In the genomic region with DNA sequence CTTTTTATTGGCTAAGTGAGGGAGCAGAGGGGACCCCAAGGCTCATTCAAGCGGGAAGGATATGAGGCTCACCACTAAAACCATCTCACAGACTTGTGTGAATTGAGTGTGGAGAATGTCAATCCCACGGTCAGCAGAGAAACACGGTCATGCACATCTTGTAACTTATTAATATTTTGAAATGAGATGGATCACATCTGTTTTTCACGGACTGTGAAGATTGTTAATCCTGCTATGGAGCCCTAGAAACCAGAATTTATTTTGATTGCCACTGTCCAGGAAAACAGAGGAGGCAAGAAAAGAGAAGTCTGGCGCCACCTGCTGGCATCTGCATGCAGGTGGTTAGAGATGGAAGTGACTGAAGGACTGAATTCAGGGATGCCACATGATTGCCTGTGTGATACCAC, we compare ENCODE assay signal across 10 mouse cellular contexts. TPM values are rescaled to one million over a fixed set of nuclear protein-coding genes. Genes with fewer than 3 reads are reported as not detected.
DNase-seq lines count a peak whose midpoint lies in the region; ATAC-seq and TF ChIP-seq lines count a peak whose summit lies in the region.
"Had no signal": no experiment of that assay in that cellular context is flagged by ENCODE, and none has a peak within 500 bp of the region (broad histone marks: within the 10 kb centered on the region; RNA-seq: fewer than 3 reads in every experiment).

No protein-coding gene starts in this region.

- no peak overlapping the region for H3K4me2 ChIP-seq in kidney, embryonic 14.5 days (replicated peaks; ENCODE audit: low read depth, low read length)
- H3K4me2 ChIP-seq in limb, embryonic 13.5 days (replicated peaks): no peak overlapping the region
- no peak overlapping the region for H3K4me2 ChIP-seq in neural tube, embryonic 12.5 days (replicated peaks)
- H3K4me2 ChIP-seq: stomach, embryonic 15.5 days had no signal

- H3K36me3 ChIP-seq in kidney, embryonic 14.5 days (ENCODE audit: control insufficient read depth, insufficient read depth, low read length): no peaks in the 10 kb centered on the region
- no peaks in the 10 kb centered on the region for H3K36me3 ChIP-seq in limb, embryonic 13.5 days
- H3K36me3 ChIP-seq in neural tube, embryonic 12.5 days: no peaks in the 10 kb centered on the region
- no peaks in the 10 kb centered on the region for H3K36me3 ChIP-seq in thymus, adult 2 months (ENCODE audit: control insufficient read depth, insufficient read depth, low read length)
- H3K36me3 ChIP-seq: stomach, embryonic 15.5 days had no signal

- no peak overlapping the region for H3K27ac ChIP-seq in kidney, embryonic 14.5 days (ENCODE audit: low read depth, low read length)
- no peak overlapping the region for H3K27ac ChIP-seq in limb, embryonic 13.5 days
- H3K27ac ChIP-seq in neural tube, embryonic 12.5 days: no peak overlapping the region
- no peak overlapping the region for H3K27ac ChIP-seq in thymus, adult 2 months (ENCODE audit: control insufficient read depth, insufficient read depth, low read length)
- H3K27ac ChIP-seq: stomach, embryonic 15.5 days had no signal

- 21% methylated on average over 5 of the region's 5 CpGs for whole genome bisulfite sequencing in kidney, embryonic 14.5 days
- 39% methylated on average over 5 of the region's 5 CpGs for WGBS in limb, embryonic 13.5 days
- 37% methylated on average over 5 of the region's 5 CpGs for WGBS in neural tube, embryonic 12.5 days
- 33% methylated on average over 5 of the region's 5 CpGs for WGBS in thymus, adult 2 months

- no peak for TF ChIP-seq CTCF in thymus, adult 2 months (IDR thresholded peaks at IDR 0.05; ENCODE audit: borderline replicate concordance, control insufficient read depth, extremely low read depth, insufficient read depth, low read length, poor library complexity)

- no peak overlapping the region for H3K4me3 ChIP-seq in kidney, embryonic 14.5 days (ENCODE audit: low read length)
- H3K4me3 ChIP-seq in limb, embryonic 13.5 days: no peak overlapping the region
- H3K4me3 ChIP-seq in neural tube, embryonic 12.5 days: no peak overlapping the region
- no peak overlapping the region for H3K4me3 ChIP-seq in thymus, adult 2 months (ENCODE audit: control insufficient read depth, insufficient read depth, low read length)
- H3K4me3 ChIP-seq: erythroblast, embryonic 14.5 days; stomach, embryonic 15.5 days had no signal

- peak; percentile 71 for DNase-seq in A20 (ENCODE audit: low read depth, low spot score)
- DNase-seq in adrenal gland, adult (ENCODE audit: inconsistent age in 2 of 2, low spot score in 1 of 2): peak; percentile 54 to 83
- DNase-seq in gastrocnemius, adult 8-10 months (ENCODE audit: low spot score in 2 of 2): peak; percentile 8 to 15
- peak; percentile 14 for DNase-seq in thymus, adult 2 months

- no peaks in the 10 kb centered on the region for H3K9me3 ChIP-seq in kidney, embryonic 14.5 days (ENCODE audit: control insufficient read depth, low read length)
- H3K9me3 ChIP-seq in limb, embryonic 13.5 days: no peaks in the 10 kb centered on the region
- no peaks in the 10 kb centered on the region for H3K9me3 ChIP-seq in neural tube, embryonic 12.5 days
- H3K9me3 ChIP-seq: stomach, embryonic 15.5 days had no signal

- no peak overlapping the region for H3K9ac ChIP-seq in kidney, embryonic 14.5 days (ENCODE audit: low read depth, low read length)
- H3K9ac ChIP-seq in limb, embryonic 13.5 days: no peak overlapping the region
- H3K9ac ChIP-seq in neural tube, embryonic 12.5 days: no peak overlapping the region
- H3K9ac ChIP-seq: stomach, embryonic 15.5 days had no signal

- peak; percentile 89 for ATAC-seq in common myeloid progenitor, adult 5-6 weeks (replicated peaks; ENCODE audit: low read depth, poor library complexity, severe bottlenecking)
- ATAC-seq in kidney, embryonic 14.5 days (ENCODE audit: low FRiP score, low TSS enrichment): peak; percentile 89
- ATAC-seq in limb, embryonic 13.5 days (ENCODE audit: low FRiP score, low read depth): 0 out of 2 replicates have a peak, but pooled peaks have one; percentile 42
- ATAC-seq in neural tube, embryonic 12.5 days (ENCODE audit: low FRiP score, low read depth): peak; percentile 83

- H3K27me3 ChIP-seq in kidney, embryonic 14.5 days (ENCODE audit: control insufficient read depth, insufficient read depth, low read length): no peaks in the 10 kb centered on the region
- no peaks in the 10 kb centered on the region for H3K27me3 ChIP-seq in limb, embryonic 13.5 days
- no peaks in the 10 kb centered on the region for H3K27me3 ChIP-seq in neural tube, embryonic 12.5 days (replicated peaks)
- H3K27me3 ChIP-seq in thymus, adult 2 months (ENCODE audit: control insufficient read depth, insufficient read depth, low read length): no peaks in the 10 kb centered on the region
- H3K27me3 ChIP-seq: stomach, embryonic 15.5 days had no signal

- no peak for TF ChIP-seq POLR2A in thymus, adult 2 months (IDR thresholded peaks at IDR 0.05; ENCODE audit: control insufficient read depth, extremely low read depth, insufficient read depth, low read length, poor library complexity)

- no peaks in the 10 kb centered on the region for H3K4me1 ChIP-seq in kidney, embryonic 14.5 days (ENCODE audit: control insufficient read depth, insufficient read depth, low read length)
- H3K4me1 ChIP-seq in limb, embryonic 13.5 days: no peaks in the 10 kb centered on the region
- H3K4me1 ChIP-seq in neural tube, embryonic 12.5 days: no peaks in the 10 kb centered on the region
- H3K4me1 ChIP-seq in thymus, adult 2 months (replicated peaks; ENCODE audit: control insufficient read depth, insufficient read depth, low read length): no peaks in the 10 kb centered on the region
- H3K4me1 ChIP-seq: stomach, embryonic 15.5 days had no signal

RNA-seq across cellular contexts. Expression of gene BC030870, which starts 19.1 kb away (rescaled TPM):
- total RNA-seq in common myeloid progenitor, adult 5-6 weeks (2017): not detected in 2 replicates
- not detected for total RNA-seq in gastrocnemius, adult 8-10 months (2022)
- 0.32 TPM in 1 of 2 replicates, not detected in the other for polyA plus RNA-seq in kidney, embryonic 14.5 days (2014; fragmentation: Nextera tagmentation; extraction: Ambion mirVana)
- polyA plus RNA-seq in limb, embryonic 13.5 days (2015; fragmentation: Nextera tagmentation; extraction: Ambion mirVana): 0.09 and 0.20 TPM in 2 replicates
- polyA plus RNA-seq in neural tube, embryonic 12.5 days (2016; fragmentation: Nextera tagmentation; extraction: Ambion mirVana): not detected in 2 replicates
- not detected in 2 replicates for polyA plus RNA-seq in thymus, adult 2 months (2012; rRNA removed)
- polyA plus RNA-seq: erythroblast, embryonic 14.5 days had no signal

RNA-seq across cellular contexts. Expression of gene Gm10663, which starts 35.5 kb away (rescaled TPM):
- total RNA-seq in common myeloid progenitor, adult 5-6 weeks (2017): not detected in 2 replicates
- total RNA-seq in gastrocnemius, adult 8-10 months (2022): not detected
- polyA plus RNA-seq in kidney, embryonic 14.5 days (2014; fragmentation: Nextera tagmentation; extraction: Ambion mirVana): not detected in 2 replicates
- polyA plus RNA-seq in limb, embryonic 13.5 days (2015; fragmentation: Nextera tagmentation; extraction: Ambion mirVana): not detected in 2 replicates
- not detected in 2 replicates for polyA plus RNA-seq in neural tube, embryonic 12.5 days (2016; fragmentation: Nextera tagmentation; extraction: Ambion mirVana)
- not detected in 2 replicates for polyA plus RNA-seq in thymus, adult 2 months (2012; rRNA removed)
- polyA plus RNA-seq: erythroblast, embryonic 14.5 days; stomach, embryonic 15.5 days had no signal

Comparison
In these comparisons a context has a peak if more than half of its experiments do, and no peak if none do; other contexts are left out.
1. DNase-seq: peak in every context shown above with its lines; median percentile 71 in A20; 68 in adrenal gland, adult; 14 in thymus, adult 2 months; 12 in gastrocnemius, adult 8-10 months.